Mouse (Mus musculus) frontal cortex, adult (tissue): ENCODE measurements at regions not wholly inside any gene's neighbourhood (a gene's known extent, or its start where the extent isn't known, plus 50 kb on each side); places are given as distances from the start of the nearest gene placed in this dataset.

Source experiments
- ATAC-seq: cut with Nextera tagmentation; 2 replicates; pipeline ENCODE4 v1.9.2; 2017; ENCODE audit warnings: mild to moderate bottlenecking, moderate library complexity, mixed read lengths; ENCODE audit not compliant: low TSS enrichment

DNA sequence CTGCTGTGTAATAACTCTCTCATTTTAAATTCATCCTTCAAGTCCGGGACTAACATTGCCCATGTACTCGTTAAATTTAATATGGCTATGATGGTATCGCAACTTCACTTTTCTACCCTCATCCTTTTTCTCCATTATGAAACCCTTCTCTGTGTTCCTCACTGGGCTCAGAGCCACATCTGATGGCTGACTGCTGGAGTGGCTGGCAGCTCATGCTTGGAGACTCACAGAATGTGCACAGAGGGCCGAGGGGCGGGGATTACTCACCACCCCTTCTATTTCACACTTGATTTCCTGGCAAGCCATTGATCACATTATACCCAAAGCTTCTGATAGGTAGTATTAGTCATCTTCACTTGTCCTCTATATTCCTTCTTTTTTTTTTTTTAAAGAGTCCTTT lies 81.1 kb upstream of the Vwde start:
- peak; percentile 87 for ATAC-seq

DNA sequence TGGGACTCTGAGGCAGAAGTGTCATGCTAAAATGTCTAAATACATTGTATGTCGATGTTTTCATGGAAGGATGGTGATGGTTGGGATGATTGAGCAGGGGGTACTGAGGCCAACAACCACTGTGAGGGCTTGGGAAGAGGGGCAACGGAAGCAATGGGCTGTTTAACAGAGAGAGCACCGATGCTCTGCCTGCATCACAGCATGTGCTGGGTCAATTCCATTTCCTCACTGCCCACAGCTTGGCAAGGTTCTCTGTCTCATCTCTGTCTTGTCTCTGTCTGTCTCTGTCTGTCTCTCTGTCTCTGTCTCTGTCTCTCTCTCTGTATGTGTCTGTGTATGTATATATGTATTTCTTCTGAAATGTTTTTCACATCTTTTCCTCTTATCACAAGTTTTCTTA lies 73.4 kb upstream of the Vwde start:
- no peak for ATAC-seq

DNA sequence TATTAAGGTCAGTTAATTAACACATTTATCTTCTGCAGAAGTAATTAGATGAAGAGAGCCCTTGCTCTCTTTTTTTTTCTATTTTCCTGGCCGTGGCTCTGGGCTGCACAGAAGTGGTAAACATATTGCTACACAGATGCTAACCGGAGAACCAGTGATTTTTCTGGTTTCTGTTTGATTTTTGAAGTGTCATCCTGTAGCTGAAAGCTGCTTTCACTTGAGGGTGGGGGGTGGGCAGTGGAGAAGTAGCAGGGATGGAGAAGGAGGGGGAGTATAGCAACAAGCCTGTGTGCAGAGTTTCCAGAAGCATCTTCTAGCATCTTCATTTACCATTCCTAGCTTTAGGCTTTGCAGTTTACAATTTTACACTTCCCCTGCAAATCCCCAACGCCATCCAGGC lies 72.3 kb upstream of the Vwde start:
- peak; percentile 60 for ATAC-seq

DNA sequence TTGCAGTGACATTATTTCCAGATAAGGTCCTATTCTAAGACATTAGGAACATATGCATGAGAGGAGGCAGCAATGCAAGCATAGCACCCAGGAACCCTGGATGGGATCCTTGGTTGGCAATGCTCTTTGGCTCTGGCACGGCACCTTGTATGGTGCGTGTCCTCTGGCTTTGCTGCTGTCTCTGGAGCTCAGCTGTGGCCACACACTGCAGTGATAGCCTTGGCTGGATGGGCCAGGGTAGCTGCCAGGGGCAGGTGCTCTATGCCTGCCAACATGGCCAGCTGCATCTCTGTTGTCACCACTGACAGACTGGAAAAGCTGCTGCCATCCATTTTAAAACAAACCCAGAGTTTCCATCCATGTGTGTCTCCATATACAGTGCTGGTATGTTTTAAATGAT lies 71.3 kb upstream of the Vwde start:
- ATAC-seq, result peak; percentile 42; the same call in 1 of the 2 replicates

DNA sequence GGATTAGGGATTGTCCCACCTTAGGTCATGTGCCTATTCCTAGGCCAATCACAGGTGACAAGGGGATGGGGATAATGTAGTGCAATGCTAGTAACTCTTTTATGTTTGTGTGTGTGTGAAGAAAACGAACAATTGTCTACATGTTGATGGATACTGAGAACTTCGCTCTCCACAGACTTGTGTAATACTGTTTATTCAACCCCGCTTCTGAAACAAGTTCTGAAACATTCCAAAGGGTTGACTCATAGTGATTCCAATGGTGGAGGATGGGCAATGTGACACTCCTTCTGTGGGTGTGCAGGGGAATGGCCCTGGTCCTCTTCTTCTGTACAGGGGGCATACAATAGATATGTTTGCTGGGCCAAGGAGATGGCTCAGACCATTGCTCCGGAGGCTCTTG lies 69.6 kb upstream of the Vwde start:
- ATAC-seq, result no peak

DNA sequence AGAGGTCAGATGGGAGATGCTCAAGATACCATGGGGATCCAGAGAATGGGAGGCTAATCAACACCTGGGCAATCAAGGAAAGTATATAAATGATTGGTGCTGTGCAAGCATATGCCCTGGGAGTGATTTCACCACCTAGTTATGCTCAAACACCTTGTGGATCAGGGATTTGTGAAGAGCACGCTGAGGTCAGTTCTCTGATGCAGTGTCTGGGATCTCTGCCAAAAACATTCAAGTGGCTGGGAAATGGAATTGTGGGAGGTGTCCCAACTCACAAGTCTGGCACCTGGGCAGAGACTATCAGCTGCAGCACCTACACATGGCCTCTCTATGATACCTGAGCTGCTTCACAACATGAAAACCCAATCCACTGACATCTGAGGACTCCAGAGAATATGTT lies 63.7 kb upstream of the Vwde start:
- ATAC-seq, result no peak

DNA sequence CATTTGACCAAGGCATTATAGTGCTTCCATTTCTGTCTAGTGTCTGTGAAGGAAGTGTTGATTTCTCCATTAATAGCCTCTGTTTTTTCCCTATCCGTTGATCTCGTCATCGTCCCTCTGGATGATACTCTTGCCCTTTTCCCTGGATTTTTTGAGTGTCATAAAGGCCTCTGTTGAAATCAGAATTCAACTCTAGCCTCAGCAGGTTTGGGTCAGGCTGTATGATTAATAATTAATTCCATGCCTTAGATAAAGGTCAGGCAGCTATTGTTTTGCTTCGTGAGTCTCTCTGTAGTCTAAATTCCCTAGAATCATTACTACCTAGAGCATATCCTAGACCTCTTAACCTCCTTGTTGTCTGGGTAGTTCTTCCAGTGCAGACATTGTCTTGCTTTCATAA lies 63.0 kb upstream of the Vwde start:
- no peak for ATAC-seq

DNA sequence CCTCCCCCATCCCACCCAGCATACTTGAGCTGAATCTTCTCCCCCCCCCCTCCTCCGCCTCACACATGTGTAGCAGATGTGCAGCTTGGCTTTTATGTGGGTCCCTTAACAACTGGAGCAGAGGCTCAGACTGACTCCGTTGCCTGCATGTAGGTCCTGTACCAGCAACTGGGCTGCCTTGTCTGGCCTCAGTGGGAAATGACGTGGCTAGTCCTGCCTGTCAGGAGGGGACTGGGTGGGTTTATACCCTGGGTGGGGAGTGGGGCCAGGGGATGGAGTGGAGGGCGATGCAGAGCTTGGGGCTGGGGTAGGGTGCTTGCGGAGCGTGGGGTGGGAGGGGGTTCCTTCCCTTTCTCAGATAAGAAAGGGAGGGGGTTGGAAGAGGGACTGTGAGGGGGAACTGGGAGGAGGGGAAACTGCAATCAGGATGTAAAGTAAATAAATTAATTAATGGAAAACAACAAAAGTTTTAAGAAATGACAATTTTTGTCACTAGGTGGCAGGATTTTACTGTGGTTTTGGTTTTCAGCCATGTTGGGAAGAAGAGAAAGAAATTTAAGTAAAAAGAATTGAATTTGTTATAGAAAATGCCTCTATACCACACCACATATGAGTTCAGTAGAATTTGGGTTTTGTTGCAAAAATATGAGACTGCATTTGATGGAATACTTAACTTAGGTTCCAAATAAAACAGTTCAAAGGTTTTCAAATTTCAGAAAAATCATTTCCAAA lies 61.9 kb upstream of the Vwde start:
- peak; percentile 52; the same call in 1 of the 2 replicates for ATAC-seq

DNA sequence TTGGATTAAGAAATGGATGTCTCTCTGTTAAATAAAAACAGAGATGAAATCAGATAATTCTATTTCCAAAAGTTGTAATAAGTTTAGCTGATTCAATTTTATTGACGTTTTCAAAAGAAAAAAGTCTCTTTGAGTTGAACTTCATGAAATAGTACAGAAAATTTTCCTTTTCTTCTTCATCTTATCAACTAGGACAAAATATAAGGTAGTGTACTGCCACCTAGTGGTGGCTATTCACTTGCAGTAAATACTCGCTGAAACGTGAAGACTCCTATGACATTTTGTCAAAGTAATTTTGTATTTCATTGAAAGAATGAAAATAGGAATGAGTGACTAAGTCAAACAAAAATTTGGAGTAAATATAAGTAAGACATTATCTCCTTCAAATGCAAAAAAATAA lies 56.1 kb upstream of the Vwde start:
- ATAC-seq, result peak; percentile 77; the same call in 1 of the 2 replicates
